Mouse (Mus musculus) heart, embryonic 11.5 days (tissue): ENCODE measurements around the gene Zfp74. TPM values are rescaled to one million over a fixed set of nuclear protein-coding genes. Genes with fewer than 3 reads are reported as not detected.

ENCODE experiments used
- ATAC-seq: fragments of 200-750 bp; cut with Nextera tagmentation; replicated peaks from 2 replicates; pipeline ENCODE4 v1.8.0; 2017; ENCODE audit warnings: moderate library complexity; ENCODE audit not compliant: insufficient number of reproducible peaks, low FRiP score, low TSS enrichment
- H3K27ac ChIP-seq: fragments of 300-500 bp; sonication (generic); 2 replicates; pipeline ENCODE4 v1.5.1; 2014; ENCODE audit warnings: mild to moderate bottlenecking, low read depth, low read length
- H3K27me3 ChIP-seq: fragments of 300-500 bp; sonication (generic); 2 replicates; pipeline ENCODE4 v1.6.1; 2014; ENCODE audit warnings: mild to moderate bottlenecking, low read length, mixed read lengths; ENCODE audit not compliant: control insufficient read depth, insufficient read depth
- H3K36me3 ChIP-seq: fragments of 300-500 bp; sonication (generic); 2 replicates; pipeline ENCODE4 v1.6.1; 2014; ENCODE audit warnings: mild to moderate bottlenecking, low read length, moderate library complexity, mixed read lengths; ENCODE audit not compliant: control insufficient read depth, insufficient read depth
- H3K4me1 ChIP-seq: fragments of 300-500 bp; sonication (generic); 2 replicates; pipeline ENCODE4 v1.6.1; 2014; ENCODE audit warnings: low read length; ENCODE audit not compliant: control insufficient read depth, insufficient read depth
- H3K4me2 ChIP-seq: fragments of 300-500 bp; sonication (generic); 2 replicates; pipeline ENCODE4 v1.6.1; 2014; ENCODE audit warnings: mild to moderate bottlenecking, moderate library complexity
- H3K4me3 ChIP-seq: fragments of 300-500 bp; sonication (generic); 2 replicates; pipeline ENCODE4 v1.5.1; 2014; ENCODE audit warnings: low read depth, low read length
- H3K9ac ChIP-seq: fragments of 300-500 bp; sonication (generic); 2 replicates; pipeline ENCODE4 v1.6.1; 2014; ENCODE audit warnings: mild to moderate bottlenecking, low read depth, low read length, moderate library complexity
- H3K9me3 ChIP-seq: fragments of 300-500 bp; sonication (generic); replicated peaks from 2 replicates; pipeline ENCODE4 v1.6.1; 2016; ENCODE audit warnings: low read length; ENCODE audit not compliant: control insufficient read depth
- WGBS: fragments of 180-500 bp; shearing (Covaris S2); extraction: QIAGEN DNeasy Blood & Tissue Kit; methylation state at CpG from one replicate; pipeline ENCODE4 v1.1.7; 2014; ENCODE audit not compliant: insufficient replicate concordance; 5-methylcytosine and 5-hydroxymethylcytosine counted together
- polyA plus RNA-seq: library from polyadenylated mRNA; unstranded; fragments of >200 nt; fragmentation: Nextera tagmentation; extraction: Ambion mirVana; gene quantifications from 2 replicates; pipeline ENCODE4 v1.2.1, GENCODE M21; 2014

Gene Zfp74
- polyA plus RNA-seq, 1 experiment from 2014 or later, result 10.0 TPM

- no peak overlapping the region for H3K27ac ChIP-seq
- H3K27me3 ChIP-seq, result no peaks in the 10 kb centered on the region
- H3K9ac ChIP-seq, result no peak overlapping the region
- no peak overlapping the region for H3K4me2 ChIP-seq
- H3K4me1 ChIP-seq, result peaks cover 9% of the 10 kb centered on the region
- WGBS, result 74% methylated on average over 2 of the region's 2 CpGs
- peaks cover 5% of the 10 kb centered on the region for H3K9me3 ChIP-seq
- peaks cover 30% of the 10 kb centered on the region for H3K36me3 ChIP-seq
- ATAC-seq, result no peak
- H3K4me3 ChIP-seq, result no peak overlapping the region
Observed at GRCm38 (mm10) chr7:29910252-29910651, 43.6 kb downstream of the Zfp74 start.

- Histone ChIP-seq H3K9ac (peak within 1 kb of the TSS; percentile 86), H3K27me3 (no peaks in the 10 kb centered on the region), H3K27ac (peak within 1 kb of the TSS; percentile 97), H3K4me2 (peak within 1 kb of the TSS; percentile 76), H3K9me3 (no peaks in the 10 kb centered on the region), H3K36me3 (peaks cover 11% of the 10 kb centered on the region), H3K4me1 (peaks cover 9% of the 10 kb centered on the region), H3K4me3 (peak within 1 kb of the TSS; percentile 72)
- WGBS, result under 1% methylated on average over 33 of the region's 33 CpGs
- peak; percentile 68 for ATAC-seq
Observed at GRCm38 (mm10) chr7:29908130-29908950, 45.5 kb downstream of the Zfp74 start, which contains the start of gene Zfp383. Gene Zfp383 (plus strand): TSS chr7:29908223.

GRCm38 (mm10) chr7:29907206-29907605, 46.7 kb downstream of the Zfp74 start:
- Histone ChIP-seq H3K36me3 (peaks cover 3% of the 10 kb centered on the region), H3K4me3 (no peak overlapping the region), H3K9ac (no peak overlapping the region), H3K27ac (peak overlapping the region; percentile 97), H3K4me2 (no peak overlapping the region), H3K9me3 (no peaks in the 10 kb centered on the region), H3K4me1 (peaks cover 9% of the 10 kb centered on the region), H3K27me3 (no peaks in the 10 kb centered on the region)
- no peak for ATAC-seq
- 86% methylated on average over 5 of the region's 5 CpGs for WGBS

GRCm38 (mm10) chr7:29906682-29907058, 47.2 kb downstream of the Zfp74 start:
- no peak for ATAC-seq
- WGBS, result 22% methylated on average over 8 of the region's 8 CpGs
- Histone ChIP-seq H3K9ac (peak overlapping the region; percentile 83), H3K4me3 (peak overlapping the region; percentile 66), H3K36me3 (no peaks in the 10 kb centered on the region; the same call in 1 of the 2 replicates), H3K27ac (peak overlapping the region; percentile 97), H3K9me3 (no peaks in the 10 kb centered on the region), H3K27me3 (no peaks in the 10 kb centered on the region), H3K4me2 (peak overlapping the region; percentile 84), H3K4me1 (peaks cover 9% of the 10 kb centered on the region)

GRCm38 (mm10) chr7:29905966-29906681, 47.8 kb downstream of the Zfp74 start, which contains the start of gene Zfp27:
Gene Zfp27 (minus strand): TSS chr7:29906572.
- peaks cover 9% of the 10 kb centered on the region for H3K4me1 ChIP-seq
- peak within 1 kb of the TSS; percentile 84 for H3K4me2 ChIP-seq
- H3K9me3 ChIP-seq, result no peaks in the 10 kb centered on the region
- H3K9ac ChIP-seq, result peak within 1 kb of the TSS; percentile 83
- H3K27me3 ChIP-seq, result no peaks in the 10 kb centered on the region
- H3K27ac ChIP-seq, result peak within 1 kb of the TSS; percentile 97
- WGBS, result under 1% methylated on average over 22 of the region's 22 CpGs
- peak within 1 kb of the TSS; percentile 66 for H3K4me3 ChIP-seq
- H3K36me3 ChIP-seq, result no peaks in the 10 kb centered on the region; the same call in 1 of the 2 replicates
- ATAC-seq, result peak; percentile 56

- H3K4me1 ChIP-seq, result peaks cover under 1% of the 10 kb centered on the region; the same call in 1 of the 2 replicates
- H3K4me3 ChIP-seq, result no peak overlapping the region
- no peak overlapping the region for H3K9ac ChIP-seq
- no peak overlapping the region for H3K27ac ChIP-seq
- H3K9me3 ChIP-seq, result no peaks in the 10 kb centered on the region
- 94% methylated on average over 4 of the region's 4 CpGs for WGBS
- no peaks in the 10 kb centered on the region for H3K27me3 ChIP-seq
- no peak overlapping the region for H3K4me2 ChIP-seq
- peaks cover 10% of the 10 kb centered on the region for H3K36me3 ChIP-seq
- no peak for ATAC-seq
Observed at GRCm38 (mm10) chr7:29904101-29904500, 49.8 kb downstream of the Zfp74 start.

GRCm38 (mm10) chr7:29898351-29898750, 55.5 kb downstream of the Zfp74 start:
- ATAC-seq, result no peak
- Histone ChIP-seq H3K4me1 (no peaks in the 10 kb centered on the region), H3K4me2 (no peak overlapping the region), H3K9ac (no peak overlapping the region), H3K4me3 (no peak overlapping the region), H3K27ac (no peak overlapping the region), H3K9me3 (peaks cover 25% of the 10 kb centered on the region), H3K27me3 (no peaks in the 10 kb centered on the region), H3K36me3 (peaks cover 54% of the 10 kb centered on the region)
- 91% methylated on average over 4 of the region's 4 CpGs for WGBS

GRCm38 (mm10) chr7:29892756-29893155, 61.1 kb downstream of the Zfp74 start:
- 90% methylated on average over 4 of the region's 4 CpGs for WGBS
- no peak overlapping the region for H3K4me2 ChIP-seq
- H3K27ac ChIP-seq, result no peak overlapping the region
- H3K4me1 ChIP-seq, result no peaks in the 10 kb centered on the region
- peaks cover 29% of the 10 kb centered on the region for H3K9me3 ChIP-seq
- ATAC-seq, result no peak
- no peak overlapping the region for H3K4me3 ChIP-seq
- H3K36me3 ChIP-seq, result peaks cover 55% of the 10 kb centered on the region
- no peak overlapping the region for H3K9ac ChIP-seq
- H3K27me3 ChIP-seq, result no peaks in the 10 kb centered on the region
